Mouse (Mus musculus): ENCODE results near the gene Shc1. TPM values are rescaled to one million over a fixed set of nuclear protein-coding genes. Genes with fewer than 3 reads are reported as not detected.

Gene Shc1
- polyA plus RNA-seq (2015; fragmentation: Nextera tagmentation; extraction: Ambion mirVana) = 39.6 and 45.2 TPM in 2 replicates

GRCm38 (mm10) chr3:89418170-89418860, at the start of gene Shc1, which contains the start of gene Cks1b:
TSS of gene Shc1 (plus strand) at chr3:89418443.
TSS of gene Cks1b (minus strand) at chr3:89418383.

GRCm38 (mm10) chr3:89394006-89394893, 24.0 kb upstream of the Shc1 start, which contains the start of gene Zbtb7b:
TSS of gene Zbtb7b (minus strand) at chr3:89394776.

GRCm38 (mm10) chr3:89402693-89403092, 15.6 kb upstream of the Shc1 start, which contains the start of gene Lenep:
TSS of gene Lenep (minus strand) at chr3:89402793.

DNA sequence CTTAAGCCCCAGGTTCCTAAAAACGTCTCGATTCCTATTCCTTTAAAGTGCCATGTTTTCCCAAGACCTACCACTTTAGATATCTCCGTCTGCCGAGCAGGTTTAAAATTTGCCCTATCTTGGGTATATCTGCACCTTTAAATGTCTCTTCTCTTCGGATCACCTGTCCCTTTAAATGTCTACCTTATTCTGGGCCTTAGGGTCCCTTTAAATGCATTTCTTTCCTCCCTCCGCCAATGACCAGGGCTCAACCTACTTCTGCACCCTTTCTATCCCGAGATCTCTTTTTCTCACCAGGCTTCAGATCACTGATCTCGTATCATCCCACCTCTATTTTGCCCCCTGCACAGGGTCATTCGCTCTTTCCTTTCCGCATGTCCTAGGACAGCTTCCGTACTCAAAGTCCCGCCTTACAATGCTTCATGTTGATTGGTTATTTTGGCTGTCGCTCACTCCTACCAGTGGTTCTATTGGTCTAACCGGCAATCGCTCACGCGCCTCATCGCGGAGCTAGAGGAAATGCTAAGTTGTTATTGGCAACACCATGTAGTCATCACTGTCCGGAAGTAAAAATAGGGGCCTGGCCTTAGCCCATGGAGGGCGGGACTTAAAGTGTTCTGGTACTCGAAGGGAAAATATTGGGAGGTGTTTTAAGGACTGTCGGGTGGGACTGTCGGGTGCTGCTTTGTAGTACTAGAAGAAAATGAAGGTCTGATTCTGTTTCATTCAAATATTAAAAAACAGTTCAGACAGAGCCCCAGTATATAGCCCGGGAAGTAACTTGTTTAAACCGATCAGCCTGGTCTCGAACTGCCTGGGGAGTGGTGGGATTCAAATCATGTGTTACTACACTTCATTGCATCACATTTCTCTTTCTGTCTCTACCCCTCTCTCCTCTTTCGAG, 6.5 kb upstream of the Shc1 start, which contains the start of gene Flad1:
Gene Flad1, minus strand, starts transcription at position 381 of the 904 bp plus-strand sequence.

DNA sequence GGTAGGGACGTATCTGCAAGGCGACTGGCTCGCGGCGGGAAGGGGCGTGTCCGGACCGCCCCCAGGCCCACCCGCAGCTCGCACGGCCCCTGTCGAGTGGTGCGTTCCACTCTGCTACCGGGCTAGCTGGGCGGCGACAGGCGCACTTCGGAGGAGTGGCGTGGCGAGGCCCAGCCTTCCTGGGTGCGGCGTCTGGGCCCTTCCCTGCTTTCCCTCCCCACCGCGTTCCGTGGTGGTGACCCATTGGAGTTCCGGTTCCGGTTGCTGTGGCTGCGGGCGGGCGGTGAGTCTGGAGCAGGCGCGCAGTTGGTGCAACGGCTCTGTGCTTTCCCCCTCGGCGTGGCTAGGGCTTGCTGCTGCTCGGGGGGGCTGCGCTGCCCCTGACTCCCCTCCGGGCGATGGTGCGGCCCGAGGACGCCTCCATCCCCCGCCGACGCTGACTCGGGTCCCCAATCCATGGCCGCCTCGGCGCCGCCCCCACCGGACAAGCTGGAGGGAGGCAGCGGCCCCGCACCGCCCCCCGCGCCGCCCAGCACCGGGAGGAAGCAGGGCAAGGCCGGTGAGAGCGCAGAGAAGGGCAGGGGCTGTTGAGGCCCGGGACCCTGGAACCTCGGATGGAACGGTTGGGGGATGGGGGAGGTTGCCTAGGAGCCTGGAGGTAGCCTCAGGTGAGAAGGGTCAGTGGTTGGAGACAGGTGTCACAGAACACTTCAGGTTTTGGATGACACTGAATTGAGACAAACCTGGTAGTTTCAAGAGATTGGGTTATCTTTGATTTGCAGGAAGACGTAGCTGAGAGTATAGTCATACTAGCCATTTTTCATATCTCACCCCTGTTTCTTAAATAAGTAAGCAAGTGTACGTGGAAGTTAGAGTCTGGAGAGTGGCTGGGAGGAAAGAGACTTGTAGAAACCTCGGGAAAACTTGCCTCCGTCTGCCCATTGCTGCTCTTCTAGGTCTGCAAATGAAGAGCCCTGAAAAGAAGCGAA, 12.2 kb downstream of the Shc1 start, which contains the start of gene Pygo2:
Gene Pygo2, plus strand, starts transcription at position 44 of the 989 bp plus-strand sequence.

GRCm38 (mm10) chr3:89436176-89437113, 18.2 kb downstream of the Shc1 start, which contains the start of gene Pbxip1:
TSS of gene Pbxip1 (plus strand) at chr3:89436706.

DNA sequence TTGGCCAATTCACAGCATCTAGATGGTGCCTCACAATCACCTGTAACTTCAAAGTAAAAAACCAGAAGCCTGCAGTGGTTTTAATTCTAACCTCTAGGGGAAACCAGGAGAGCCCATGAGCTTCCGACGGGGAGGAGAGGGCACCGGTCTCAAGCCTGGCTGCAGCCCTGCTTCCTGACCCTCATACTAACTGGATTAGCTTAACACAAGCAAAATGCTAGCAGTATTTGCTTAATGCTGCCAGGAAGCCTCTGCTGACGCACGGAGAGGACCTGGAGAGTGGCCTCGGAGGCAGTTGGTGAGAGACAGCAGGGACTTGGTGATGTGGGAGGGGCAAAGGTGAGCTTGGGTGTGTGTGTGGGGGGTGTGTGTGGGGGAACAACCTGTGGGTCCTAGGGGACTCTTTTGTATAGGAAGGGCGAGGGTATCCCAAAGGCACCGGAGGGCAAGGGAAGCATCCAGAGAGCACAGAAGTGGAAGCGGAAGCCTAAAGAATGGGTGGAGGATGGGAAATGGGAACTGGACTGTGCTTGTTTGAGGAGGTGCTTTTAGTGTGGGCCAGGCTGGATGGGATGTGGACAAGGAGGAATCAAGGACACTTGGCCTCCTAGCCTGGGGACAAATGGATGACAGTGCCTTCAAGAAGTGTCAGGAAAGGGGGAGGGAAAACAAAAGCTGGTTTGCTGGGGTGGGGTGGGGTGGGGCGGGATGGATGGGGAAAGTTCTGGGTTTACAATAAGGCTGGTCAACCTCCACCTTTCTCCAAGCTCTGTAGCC, 36.3 kb downstream of the Shc1 start, which contains the start of gene Pmvk:
Gene Pmvk, plus strand, starts transcription at position 141 of the 777 bp plus-strand sequence.

Other genes starting within 250 kb of the Shc1 start
- 50.6 and 61.2 TPM in 2 replicates for gene Scamp3, start 241.0 kb upstream of the Shc1 start, polyA plus RNA-seq (2015; fragmentation: Nextera tagmentation; extraction: Ambion mirVana)
- gene Fam189b, start 235.3 kb upstream of the Shc1 start, polyA plus RNA-seq (2015; fragmentation: Nextera tagmentation; extraction: Ambion mirVana) = 11.7 and 11.8 TPM in 2 replicates
- gene Gba, start 215.5 kb upstream of the Shc1 start, polyA plus RNA-seq (2015; fragmentation: Nextera tagmentation; extraction: Ambion mirVana) = 25.1 and 27.4 TPM in 2 replicates
- gene Thbs3, start 203.3 kb upstream of the Shc1 start, polyA plus RNA-seq (2015; fragmentation: Nextera tagmentation; extraction: Ambion mirVana) = 61.7 and 72.4 TPM in 2 replicates
- 116 and 132 TPM in 2 replicates for gene Mtx1, start 191.4 kb upstream of the Shc1 start, polyA plus RNA-seq (2015; fragmentation: Nextera tagmentation; extraction: Ambion mirVana)
- 0.44 and 0.60 TPM in 2 replicates for gene Muc1, start 189.4 kb upstream of the Shc1 start, polyA plus RNA-seq (2015; fragmentation: Nextera tagmentation; extraction: Ambion mirVana)
- gene Krtcap2, start 172.5 kb upstream of the Shc1 start, polyA plus RNA-seq (2015; fragmentation: Nextera tagmentation; extraction: Ambion mirVana) = 194 and 215 TPM in 2 replicates
- gene Trim46, start 172.1 kb upstream of the Shc1 start, polyA plus RNA-seq (2015; fragmentation: Nextera tagmentation; extraction: Ambion mirVana) = 0.13 and 0.15 TPM in 2 replicates
- 89.6 and 97.0 TPM in 2 replicates for gene Dpm3, start 159.1 kb upstream of the Shc1 start, polyA plus RNA-seq (2015; fragmentation: Nextera tagmentation; extraction: Ambion mirVana)
- gene Slc50a1, start 147.9 kb upstream of the Shc1 start, polyA plus RNA-seq (2015; fragmentation: Nextera tagmentation; extraction: Ambion mirVana) = 53.2 and 56.2 TPM in 2 replicates
- gene Efna1, start 137.3 kb upstream of the Shc1 start, polyA plus RNA-seq (2015; fragmentation: Nextera tagmentation; extraction: Ambion mirVana) = 21.7 and 22.7 TPM in 2 replicates
- 0.10 and 1.9 TPM in 2 replicates for gene Efna3, start 95.5 kb upstream of the Shc1 start, polyA plus RNA-seq (2015; fragmentation: Nextera tagmentation; extraction: Ambion mirVana)
- gene Efna4, start 80.4 kb upstream of the Shc1 start, polyA plus RNA-seq (2015; fragmentation: Nextera tagmentation; extraction: Ambion mirVana) = 2.1 and 2.3 TPM in 2 replicates
- gene Adam15, start 68.4 kb upstream of the Shc1 start, polyA plus RNA-seq (2015; fragmentation: Nextera tagmentation; extraction: Ambion mirVana) = 37.4 and 49.7 TPM in 2 replicates
- gene Dcst2, start 56.5 kb upstream of the Shc1 start, polyA plus RNA-seq (2015; fragmentation: Nextera tagmentation; extraction: Ambion mirVana) = 0.34 TPM in 1 of 2 replicates, not detected in the other
- 0.08 TPM in 1 of 2 replicates, not detected in the other for gene Dcst1, start 53.2 kb upstream of the Shc1 start, polyA plus RNA-seq (2015; fragmentation: Nextera tagmentation; extraction: Ambion mirVana)
- gene Zbtb7b, start 23.7 kb upstream of the Shc1 start, polyA plus RNA-seq (2015; fragmentation: Nextera tagmentation; extraction: Ambion mirVana) = 2.1 and 3.7 TPM in 2 replicates
- gene Lenep, start 15.7 kb upstream of the Shc1 start, polyA plus RNA-seq (2015; fragmentation: Nextera tagmentation; extraction: Ambion mirVana) = not detected in 2 replicates
- 32.9 and 33.8 TPM in 2 replicates for gene Flad1, start 6.6 kb upstream of the Shc1 start, polyA plus RNA-seq (2015; fragmentation: Nextera tagmentation; extraction: Ambion mirVana)
- gene Cks1b, start 60 bp upstream of the Shc1 start, polyA plus RNA-seq (2015; fragmentation: Nextera tagmentation; extraction: Ambion mirVana) = 101 and 113 TPM in 2 replicates
- gene Pygo2, start 11.8 kb downstream of the Shc1 start, polyA plus RNA-seq (2015; fragmentation: Nextera tagmentation; extraction: Ambion mirVana) = 15.7 and 18.4 TPM in 2 replicates
- gene Pbxip1, start 18.3 kb downstream of the Shc1 start, polyA plus RNA-seq (2015; fragmentation: Nextera tagmentation; extraction: Ambion mirVana) = 206 and 221 TPM in 2 replicates
- 26.7 and 33.5 TPM in 2 replicates for gene Pmvk, start 36.1 kb downstream of the Shc1 start, polyA plus RNA-seq (2015; fragmentation: Nextera tagmentation; extraction: Ambion mirVana)
- 4.5 TPM in 2 replicates for gene Kcnn3, start 101.7 kb downstream of the Shc1 start, polyA plus RNA-seq (2015; fragmentation: Nextera tagmentation; extraction: Ambion mirVana)